Mouse (Mus musculus): Measurements from ENCODE around the gene P2rx5. TPM values are rescaled to one million over a fixed set of nuclear protein-coding genes. Genes with fewer than 3 reads are reported as not detected.

The P2rx5 gene
- total and polyA plus RNA-seq, 3 experiments: 2.3 to 10.9 (median 4.4) TPM

- no peak for DNase-seq
Observed at GRCm38 (mm10) chr11:73176186-73176585, 16.0 kb downstream of the P2rx5 start.

- DNase-seq: peak; percentile 98
Observed at GRCm38 (mm10) chr11:73176608-73177508, 16.6 kb downstream of the P2rx5 start, which contains the start of the genes Emc6 and Tax1bp3. Gene Emc6, minus strand, starts transcription at chr11:73177037. Gene Tax1bp3, plus strand, starts transcription at chr11:73177083.

GRCm38 (mm10) chr11:73177509-73177875, 17.3 kb downstream of the P2rx5 start:
- DNase-seq: peak; percentile 91

- DNase-seq: no peak
Observed at GRCm38 (mm10) chr11:73177895-73178294, 17.7 kb downstream of the P2rx5 start.

GRCm38 (mm10) chr11:73185872-73186615, 25.8 kb downstream of the P2rx5 start:
- no peak for DNase-seq

GRCm38 (mm10) chr11:73187231-73187630, 27.0 kb downstream of the P2rx5 start:
- no peak for DNase-seq

GRCm38 (mm10) chr11:73193047-73193446, 32.8 kb downstream of the P2rx5 start:
- DNase-seq: peak; percentile 51

GRCm38 (mm10) chr11:73194444-73194843, 34.2 kb downstream of the P2rx5 start:
- no peak for DNase-seq

GRCm38 (mm10) chr11:73198190-73198589, 38.0 kb downstream of the P2rx5 start:
- DNase-seq: no peak

GRCm38 (mm10) chr11:73198603-73199229, 38.5 kb downstream of the P2rx5 start, which contains the start of gene Ctns:
Gene Ctns, minus strand, starts transcription at chr11:73199042.
- no peak for DNase-seq

GRCm38 (mm10) chr11:73199230-73199712, 39.0 kb downstream of the P2rx5 start, which contains the start of gene Shpk:
Gene Shpk, plus strand, starts transcription at chr11:73199460.
- DNase-seq: peak; percentile 96

- peak; percentile 43 for DNase-seq
Observed at GRCm38 (mm10) chr11:73199879-73200278, 39.7 kb downstream of the P2rx5 start.

GRCm38 (mm10) chr11:73201021-73201420, 40.8 kb downstream of the P2rx5 start:
- peak; percentile 62 for DNase-seq

- DNase-seq: no peak
Observed at GRCm38 (mm10) chr11:73201597-73201996, 41.4 kb downstream of the P2rx5 start.

GRCm38 (mm10) chr11:73203895-73204294, 43.7 kb downstream of the P2rx5 start:
- DNase-seq: no peak

- DNase-seq: no peak
Observed at GRCm38 (mm10) chr11:73205194-73205593, 45.0 kb downstream of the P2rx5 start.

- DNase-seq: no peak
Observed at GRCm38 (mm10) chr11:73207621-73208020, 47.4 kb downstream of the P2rx5 start.

GRCm38 (mm10) chr11:73213956-73214355, 53.7 kb downstream of the P2rx5 start:
- no peak for DNase-seq

GRCm38 (mm10) chr11:73219671-73220070, 59.5 kb downstream of the P2rx5 start:
- DNase-seq: no peak

GRCm38 (mm10) chr11:73220651-73221050, 60.4 kb downstream of the P2rx5 start:
- DNase-seq: no peak
